Mouse (Mus musculus): ENCODE data around the gene Aoc1.

The Aoc1 gene

GRCm38 (mm10) chr6:48872596-48872995, at the start of gene Aoc1:
TSS of gene Aoc1 (plus strand) at chr6:48872896.
- DNase-seq (ENCODE audit: low spot score) = no peak

DNA sequence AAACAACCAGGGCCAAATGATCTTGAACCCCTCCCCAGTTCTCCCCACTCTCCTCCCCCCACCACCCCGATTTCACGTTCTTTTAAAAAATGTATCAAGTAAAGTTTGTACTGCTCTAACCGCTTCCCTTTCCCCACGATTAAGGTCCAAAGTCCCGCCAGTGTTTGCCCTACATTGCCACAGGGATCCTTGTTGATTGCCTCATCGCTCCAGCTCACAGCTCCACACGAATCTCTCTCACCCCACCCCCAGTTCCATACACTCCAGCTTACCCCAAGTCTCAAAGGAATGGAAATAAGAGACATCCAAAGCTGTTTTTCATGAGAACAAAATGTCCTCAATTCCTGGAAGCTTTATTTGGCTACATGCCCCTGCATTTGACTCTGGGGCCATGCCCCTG, 47.7 kb upstream of the Aoc1 start:
- no peak for DNase-seq (ENCODE audit: low spot score)

- DNase-seq (ENCODE audit: low spot score) = no peak
Measured at GRCm38 (mm10) chr6:48828976-48829375, 43.7 kb upstream of the Aoc1 start.

- DNase-seq (ENCODE audit: low spot score) = no peak
Measured at GRCm38 (mm10) chr6:48829651-48830050, 43.0 kb upstream of the Aoc1 start.

DNA sequence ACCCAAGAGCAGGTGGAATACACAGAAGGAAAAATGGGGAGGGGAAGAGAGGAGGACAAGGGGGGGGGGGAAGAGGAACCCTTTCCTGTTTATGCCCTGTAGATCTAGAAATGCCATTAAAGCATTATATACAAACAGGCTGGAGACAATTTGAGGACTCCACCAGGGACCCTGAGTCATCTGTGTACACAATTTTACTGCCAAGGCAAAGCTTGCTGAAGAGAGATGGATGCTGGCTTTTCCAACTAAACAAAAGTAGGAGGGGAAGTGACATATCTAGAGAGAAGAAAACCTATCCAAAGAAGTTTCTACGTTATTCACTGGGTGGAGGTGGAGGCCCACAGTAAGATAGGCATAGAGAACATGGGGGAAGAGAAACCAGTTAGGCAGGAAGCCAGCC, 42.5 kb upstream of the Aoc1 start:
- DNase-seq (ENCODE audit: low spot score) = no peak

DNA sequence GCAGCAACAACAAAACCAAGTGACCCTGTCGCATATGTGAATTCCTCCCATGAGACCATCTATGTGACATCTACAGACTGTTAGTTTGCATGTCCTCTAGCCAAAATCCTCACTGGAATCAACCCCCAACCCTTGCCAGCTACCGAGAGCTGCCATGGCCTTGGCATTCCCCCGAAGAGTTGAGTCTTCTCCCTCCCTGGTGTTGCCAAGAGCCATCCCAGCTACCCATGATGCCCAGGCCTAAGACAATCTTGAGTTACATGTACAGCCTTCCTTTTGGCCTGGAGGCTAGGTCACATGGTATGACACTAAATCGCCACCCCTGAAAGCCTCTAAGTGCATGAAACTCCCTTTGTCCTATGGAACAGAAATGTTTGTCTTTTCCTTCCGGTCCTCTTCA, 41.6 kb upstream of the Aoc1 start:
- no peak for DNase-seq (ENCODE audit: low spot score)

- no peak for DNase-seq (ENCODE audit: low spot score)
Measured at GRCm38 (mm10) chr6:48832426-48832825, 40.3 kb upstream of the Aoc1 start.

GRCm38 (mm10) chr6:48833515-48833914, 39.2 kb upstream of the Aoc1 start:
- DNase-seq (ENCODE audit: low spot score) = no peak

- DNase-seq (ENCODE audit: low spot score) = no peak
Measured at GRCm38 (mm10) chr6:48835241-48835640, 37.5 kb upstream of the Aoc1 start.

- no peak for DNase-seq (ENCODE audit: low spot score)
Measured at GRCm38 (mm10) chr6:48836146-48836545, 36.5 kb upstream of the Aoc1 start.

- no peak for DNase-seq (ENCODE audit: low spot score)
Measured at GRCm38 (mm10) chr6:48837516-48837915, 35.2 kb upstream of the Aoc1 start.

DNA sequence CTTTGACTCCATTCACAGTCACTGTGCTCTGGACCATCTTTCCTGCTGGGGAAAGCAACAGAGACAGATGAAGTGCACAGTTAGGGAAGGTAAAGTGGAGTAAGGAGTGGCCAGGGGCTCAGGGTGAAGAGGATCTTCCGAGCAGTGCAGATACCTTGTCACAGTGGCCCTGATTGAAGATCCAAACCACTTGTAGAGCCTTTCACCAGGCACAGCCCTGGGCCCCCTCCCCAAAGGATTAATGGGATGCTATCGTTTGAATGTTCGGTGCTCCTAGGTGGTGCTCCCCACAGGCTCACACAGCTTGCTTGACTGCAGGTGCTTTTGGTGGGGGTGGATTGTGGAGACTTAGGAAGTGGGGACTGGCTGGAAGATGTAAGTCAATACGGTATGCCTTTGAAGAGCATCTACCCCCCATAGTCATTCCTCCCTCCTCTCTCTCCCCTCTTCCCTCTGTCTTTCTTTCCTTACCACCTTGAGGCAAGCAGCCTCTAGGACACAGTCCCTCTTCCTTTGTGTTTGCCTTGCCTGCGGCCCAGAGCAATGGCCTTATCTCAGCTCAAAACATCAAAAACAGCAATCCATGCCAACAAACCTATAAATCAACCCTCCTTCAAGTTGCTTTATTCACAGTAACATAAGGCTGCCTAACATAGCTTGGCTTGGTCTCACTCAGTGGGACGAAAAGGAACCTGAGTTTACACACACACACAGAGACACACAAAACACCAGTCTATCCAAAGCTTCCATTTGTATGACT, 34.2 kb upstream of the Aoc1 start:
- no peak for DNase-seq (ENCODE audit: low spot score)

GRCm38 (mm10) chr6:48840371-48840969, 32.2 kb upstream of the Aoc1 start, which contains the start of gene Tmem176a:
TSS of gene Tmem176a (plus strand) at chr6:48840919.
- no peak for DNase-seq (ENCODE audit: low spot score)

GRCm38 (mm10) chr6:48840973-48841625, 31.6 kb upstream of the Aoc1 start, which contains the start of gene Tmem176b:
TSS of gene Tmem176b (minus strand) at chr6:48841496.
- DNase-seq (ENCODE audit: low spot score) = no peak

- DNase-seq (ENCODE audit: low spot score) = no peak
Measured at GRCm38 (mm10) chr6:48842111-48842842, 30.4 kb upstream of the Aoc1 start.

- no peak for DNase-seq (ENCODE audit: low spot score)
Measured at GRCm38 (mm10) chr6:48845086-48845485, 27.6 kb upstream of the Aoc1 start.

DNA sequence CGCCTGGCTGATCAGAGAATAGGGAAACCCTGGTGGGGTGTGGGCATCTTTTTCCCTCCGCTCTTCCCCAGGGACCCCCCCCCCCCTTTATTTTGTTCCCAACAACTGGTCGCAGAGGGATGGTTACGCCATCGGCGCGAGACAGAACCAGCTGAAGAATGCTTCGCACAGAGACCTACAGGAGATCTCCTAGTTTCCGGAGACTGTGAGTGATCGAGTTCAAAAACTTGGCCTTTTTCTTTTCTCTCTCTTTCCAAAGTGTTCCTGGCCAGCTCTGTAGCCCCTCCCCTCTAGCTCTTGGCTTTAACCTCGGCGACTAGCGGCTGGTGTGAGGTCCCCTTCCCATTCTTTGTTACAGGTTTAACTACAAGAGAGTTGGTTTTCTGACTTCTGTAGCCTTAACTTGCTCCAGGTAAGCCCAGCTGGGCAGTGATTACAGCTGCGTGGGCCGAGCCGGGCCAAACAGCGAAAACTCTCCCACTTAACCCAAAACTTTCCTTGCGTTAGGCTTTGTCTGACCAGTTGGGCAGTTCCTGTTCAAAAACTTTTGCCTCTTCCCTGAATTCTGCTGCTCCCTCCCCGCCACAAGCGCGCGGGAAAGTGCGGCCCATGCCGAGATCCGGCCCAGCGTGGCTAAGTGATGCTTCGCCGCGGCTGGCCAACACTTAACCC, 20.7 kb upstream of the Aoc1 start:
- DNase-seq (ENCODE audit: low spot score) = no peak

GRCm38 (mm10) chr6:48854155-48854554, 18.5 kb upstream of the Aoc1 start:
- DNase-seq (ENCODE audit: low spot score) = no peak

GRCm38 (mm10) chr6:48857613-48858302, 14.9 kb upstream of the Aoc1 start:
- DNase-seq (ENCODE audit: low spot score) = no peak

DNA sequence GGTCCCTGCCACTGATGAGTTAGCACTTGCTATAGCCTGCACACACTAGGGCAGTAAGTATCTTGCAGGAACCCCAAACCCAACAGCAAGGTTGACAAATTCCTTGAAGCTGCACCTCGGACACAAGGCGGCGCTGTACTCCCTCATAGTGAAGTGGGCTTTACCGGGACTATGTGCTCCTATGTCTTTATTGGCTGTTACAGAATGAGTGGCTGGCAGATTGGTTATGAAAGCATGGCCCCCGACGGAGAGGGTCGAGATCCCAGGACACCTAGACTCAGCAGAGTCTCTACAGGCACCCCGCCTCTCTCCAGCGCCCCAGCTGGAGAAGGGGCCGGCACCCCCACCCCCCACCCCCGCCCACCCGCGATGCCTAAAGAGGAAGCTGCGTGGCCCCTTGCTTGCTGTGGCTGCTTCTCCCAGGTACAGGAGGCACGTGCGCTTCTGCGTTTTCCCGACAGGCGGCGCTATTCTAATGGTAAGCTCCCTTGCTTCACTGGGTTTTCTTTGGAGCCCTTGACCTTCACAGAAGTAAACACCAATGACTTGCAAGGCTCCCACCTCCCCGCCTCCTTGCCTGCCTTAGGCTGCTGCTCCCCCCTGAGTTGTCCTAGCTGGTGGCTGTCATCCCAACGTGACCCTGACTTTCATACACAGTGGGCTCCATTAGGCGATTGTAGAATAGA, 12.4 kb upstream of the Aoc1 start:
- no peak for DNase-seq (ENCODE audit: low spot score)

- no peak for DNase-seq (ENCODE audit: low spot score)
Measured at GRCm38 (mm10) chr6:48860851-48861250, 11.8 kb upstream of the Aoc1 start.

All from spleen, adult 12 weeks (tissue).